Mouse (Mus musculus) MEL (cell line): ENCODE data around the gene Adck2. TPM values are rescaled to one million over a fixed set of nuclear protein-coding genes. Genes with fewer than 3 reads are reported as not detected.

Experiments used
- DNase-seq: peaks from one replicate; pipeline ENCODE4 v3.0.0; 2011; ENCODE audit warnings: low read depth, low spot score
- H3K27ac ChIP-seq: 2 replicates; pipeline ENCODE4 v1.5.1; 2012; ENCODE audit warnings: low read depth, mild to moderate bottlenecking, control low read depth, low read length, moderate library complexity; ENCODE audit not compliant: control insufficient read depth
- H3K27me3 ChIP-seq, 2 experiments: fragments of 150-350 bp in 1 of 2; sonication (generic) in 1 of 2; 2 replicates each; pipeline ENCODE4 v1.6.1; 2012; ENCODE audit warnings: low read length in 2 of 2, mild to moderate bottlenecking in 2 of 2, improper control_type of control experiment in 1 of 2, moderate library complexity in 1 of 2; ENCODE audit not compliant: insufficient read depth in 2 of 2, control insufficient read depth in 1 of 2
- H3K36me3 ChIP-seq, 2 experiments: 2 replicates each; pipeline ENCODE4 v1.6.1; 2012 to 2014; ENCODE audit warnings: low read length in 2 of 2, improper control_type of control experiment in 1 of 2, inconsistent platforms in 1 of 2, mild to moderate bottlenecking in 1 of 2; ENCODE audit not compliant: insufficient read depth in 2 of 2, control insufficient read depth in 1 of 2
- H3K4me1 ChIP-seq, 2 experiments: fragments of 150-350 bp in 1 of 2; sonication (generic) in 1 of 2; 2 replicates each; pipeline ENCODE4 v1.6.1; 2012; ENCODE audit warnings: low read length in 2 of 2, improper control_type of control experiment in 1 of 2, mild to moderate bottlenecking in 1 of 2; ENCODE audit not compliant: insufficient read depth in 2 of 2, control insufficient read depth in 1 of 2
- H3K4me3 ChIP-seq, 2 experiments: fragments of 150-350 bp in 1 of 2; sonication (generic) in 1 of 2; 2 replicates each; pipeline ENCODE4 v1.5.1; 2012; ENCODE audit warnings: low read depth in 2 of 2, low read length in 2 of 2, mild to moderate bottlenecking in 2 of 2, moderate library complexity in 2 of 2, control low read depth in 1 of 2, improper control_type of control experiment in 1 of 2; ENCODE audit not compliant: control insufficient read depth in 1 of 2, insufficient read depth in 1 of 2
- H3K79me2 ChIP-seq: 2 replicates; pipeline ENCODE4 v1.6.1; 2012; ENCODE audit warnings: mild to moderate bottlenecking, low read length, moderate library complexity; ENCODE audit not compliant: control insufficient read depth, poor library complexity, insufficient read depth
- H3K9ac ChIP-seq: 2 replicates; pipeline ENCODE4 v1.6.1; 2012; ENCODE audit warnings: low read depth, mild to moderate bottlenecking, control low read depth, low read length, moderate library complexity; ENCODE audit not compliant: control insufficient read depth, poor library complexity, severe bottlenecking
- H3K9me3 ChIP-seq: fragments of 150-350 bp; sonication (generic); replicated peaks from 2 replicates; pipeline ENCODE4 v1.6.1; 2012; ENCODE audit warnings: mild to moderate bottlenecking, low read length, improper control_type of control experiment, moderate library complexity; ENCODE audit not compliant: insufficient read depth
- BHLHE40 ChIP-seq: IDR thresholded peaks from 2 replicates; pipeline ENCODE4 v1.6.1; 2012; ENCODE audit warnings: low read depth, mild to moderate bottlenecking, inconsistent platforms, low read length, improper control_type of control experiment, borderline replicate concordance
- CTCF ChIP-seq, 3 experiments: IDR thresholded peaks in 2 of 3; conservative IDR thresholded peaks in 1 of 3; 2 replicates each; pipeline ENCODE4 v1.5.1; 2011 to 2012; ENCODE audit warnings: low read length in 3 of 3, low read depth in 2 of 3, mild to moderate bottlenecking in 2 of 3, improper control_type of control experiment in 1 of 3, inconsistent platforms in 1 of 3, mixed read lengths in 1 of 3, moderate library complexity in 1 of 3; ENCODE audit not compliant: control insufficient read depth in 1 of 3, insufficient read depth in 1 of 3, poor library complexity in 1 of 3, severe bottlenecking in 1 of 3
- E2F4 ChIP-seq: IDR thresholded peaks from 2 replicates; pipeline ENCODE4 v1.6.1; 2011; ENCODE audit warnings: low read depth, low read length, improper control_type of control experiment, borderline replicate concordance
- ELF1 ChIP-seq: IDR thresholded peaks from 2 replicates; pipeline ENCODE4 v1.6.1; 2014; ENCODE audit warnings: low read depth, mild to moderate bottlenecking, inconsistent platforms, low read length, improper control_type of control experiment, moderate library complexity
- EP300 ChIP-seq, 2 experiments: IDR thresholded peaks; 2 replicates each; pipeline ENCODE4 v1.6.1; 2011; ENCODE audit warnings: improper control_type of control experiment in 2 of 2, low read length in 2 of 2, low read depth in 1 of 2, mild to moderate bottlenecking in 1 of 2
- ETS1 ChIP-seq: IDR thresholded peaks from 2 replicates; pipeline ENCODE4 v1.6.1; 2012; ENCODE audit warnings: low read depth, mild to moderate bottlenecking, inconsistent platforms, low read length, improper control_type of control experiment, moderate library complexity
- HCFC1 ChIP-seq: IDR thresholded peaks from 2 replicates; pipeline ENCODE4 v1.6.1; 2012; ENCODE audit warnings: low read depth, mild to moderate bottlenecking, inconsistent platforms, low read length, improper control_type of control experiment, moderate library complexity
- JUND ChIP-seq: IDR thresholded peaks from 2 replicates; pipeline ENCODE4 v1.6.1; 2011; ENCODE audit warnings: low read depth, mild to moderate bottlenecking, improper control_type of control experiment, low read length
- MAFK ChIP-seq: IDR thresholded peaks from 2 replicates; pipeline ENCODE4 v1.6.1; 2011; ENCODE audit warnings: low read depth, mild to moderate bottlenecking, low read length, improper control_type of control experiment, borderline replicate concordance
- MAZ ChIP-seq: IDR thresholded peaks from 2 replicates; pipeline ENCODE4 v1.6.1; 2012; ENCODE audit warnings: low read depth, mild to moderate bottlenecking, inconsistent platforms, low read length, improper control_type of control experiment
- MEF2A ChIP-seq: IDR thresholded peaks from 2 replicates; pipeline ENCODE4 v1.6.1; 2014; ENCODE audit warnings: low read depth, mild to moderate bottlenecking, inconsistent platforms, low read length, improper control_type of control experiment; ENCODE audit not compliant: poor library complexity, insufficient replicate concordance, severe bottlenecking; ENCODE audit errors: extremely low read depth
- POLR2A ChIP-seq, 2 experiments: IDR thresholded peaks; 2 replicates each; pipeline ENCODE4 v1.6.1; 2011 to 2012; ENCODE audit warnings: low read length in 2 of 2, mild to moderate bottlenecking in 2 of 2, control low read depth in 1 of 2, improper control_type of control experiment in 1 of 2, low read depth in 1 of 2, moderate library complexity in 1 of 2; ENCODE audit not compliant: control insufficient read depth in 1 of 2, insufficient read depth in 1 of 2, poor library complexity in 1 of 2
- POLR2AphosphoS2 ChIP-seq: IDR thresholded peaks from 2 replicates; pipeline ENCODE4 v1.6.1; 2011; ENCODE audit warnings: low read length, improper control_type of control experiment
- POLR2AphosphoS5 ChIP-seq: IDR thresholded peaks from 2 replicates; pipeline ENCODE4 v1.6.1; 2012; ENCODE audit warnings: low read depth, borderline replicate concordance, mild to moderate bottlenecking, inconsistent platforms, low read length, moderate library complexity, mixed read lengths
- RCOR1 ChIP-seq: IDR thresholded peaks from 2 replicates; pipeline ENCODE4 v1.6.1; 2012; ENCODE audit warnings: low read depth, mild to moderate bottlenecking, inconsistent platforms, low read length, improper control_type of control experiment
- TAL1 ChIP-seq: IDR thresholded peaks from 2 replicates; pipeline ENCODE4 v1.6.1; 2012; ENCODE audit warnings: mild to moderate bottlenecking, inconsistent platforms, low read length, moderate library complexity, mixed read lengths
- UBTF ChIP-seq: IDR thresholded peaks from 2 replicates; pipeline ENCODE4 v1.6.1; 2012; ENCODE audit warnings: low read depth, mild to moderate bottlenecking, inconsistent platforms, low read length, improper control_type of control experiment, moderate library complexity, borderline replicate concordance; ENCODE audit not compliant: insufficient read depth
- USF2 ChIP-seq, 2 experiments: IDR thresholded peaks; 2 replicates each; pipeline ENCODE4 v1.6.1; 2011 to 2012; ENCODE audit warnings: improper control_type of control experiment in 2 of 2, low read length in 2 of 2, borderline replicate concordance in 1 of 2, inconsistent platforms in 1 of 2, low read depth in 1 of 2, mild to moderate bottlenecking in 1 of 2; ENCODE audit not compliant: insufficient read depth in 1 of 2
- ZC3H11A ChIP-seq: IDR thresholded peaks from 2 replicates; pipeline ENCODE4 v1.6.1; 2012; ENCODE audit warnings: low read depth, mild to moderate bottlenecking, inconsistent platforms, low read length, improper control_type of control experiment
- ZKSCAN1 ChIP-seq: IDR thresholded peaks from 2 replicates; pipeline ENCODE4 v1.6.1; 2012; ENCODE audit warnings: low read depth, mild to moderate bottlenecking, inconsistent platforms, low read length, improper control_type of control experiment, moderate library complexity
- ZMIZ1 ChIP-seq: IDR thresholded peaks from 2 replicates; pipeline ENCODE4 v1.6.1; 2012; ENCODE audit warnings: low read depth, mild to moderate bottlenecking, inconsistent platforms, low read length, improper control_type of control experiment, moderate library complexity
- polyA plus RNA-seq, 2 experiments: library from polyadenylated mRNA; stranded (reverse) in 1 of 2; unstranded in 1 of 2; fragments of >175 nt in 1 of 2; fragments of >200 nt in 1 of 2; gene quantifications; 2 replicates each; pipeline versions ENCODE4 v1.2.1 to v1.2.4; 2012; ENCODE audit warnings: low replicate concordance in 2 of 2, low read depth in 1 of 2; ENCODE audit not compliant: insufficient read length in 2 of 2, insufficient read depth in 1 of 2, missing spikeins in 1 of 2
- total RNA-seq: library from RNA; depleted of rRNA; stranded (reverse); fragments of 300-350 nt; gene quantifications from 2 replicates; pipeline ENCODE4 v1.2.3, GENCODE M21; 2012

The Adck2 gene
- total and polyA plus RNA-seq, 3 experiments = 8.1 to 11.6 TPM; not detected in 1

GRCm38 (mm10) chr6:39555648-39555945 is 18.1 kb upstream of the Adck2 start:
- H3K4me1 ChIP-seq = no peaks in the 10 kb centered on the region

DNA sequence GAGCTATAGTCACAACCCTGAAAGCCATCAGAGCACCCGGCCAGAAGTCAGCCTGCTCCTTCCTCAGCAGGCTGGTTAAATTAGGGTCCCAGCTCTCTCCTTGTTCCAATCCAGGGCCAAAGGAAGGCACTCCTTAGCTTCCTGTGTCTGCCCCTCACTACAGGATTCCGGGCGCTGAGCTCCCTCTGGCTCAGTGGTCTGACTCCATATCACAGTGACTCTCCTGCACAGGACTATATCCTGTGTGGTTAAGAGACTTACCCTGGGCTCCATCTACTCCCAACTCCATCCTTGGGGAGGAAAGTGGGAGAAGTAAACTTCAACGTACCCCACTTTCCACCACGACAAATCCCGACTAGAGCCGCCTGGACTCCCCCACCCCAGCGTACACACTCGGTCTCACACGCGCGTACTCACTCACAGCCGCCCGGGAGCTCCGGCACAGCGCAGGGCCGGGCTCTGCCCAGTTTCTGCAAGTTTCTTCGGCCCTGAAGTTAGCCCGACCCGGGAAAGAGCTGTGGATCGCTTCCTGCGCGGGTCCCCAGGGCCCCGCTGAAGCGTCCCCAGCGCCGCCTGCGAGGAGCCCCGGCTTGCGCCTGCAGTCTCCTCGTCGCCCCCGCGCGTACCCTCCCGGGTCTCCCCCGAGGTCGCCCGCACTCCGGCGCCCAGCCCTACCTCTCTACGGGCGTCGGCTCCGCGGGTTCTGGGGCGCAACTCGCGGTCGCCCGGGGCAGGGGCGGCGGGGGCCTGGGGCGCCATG is 16.6 kb upstream of the Adck2 start:
- H3K4me1 ChIP-seq = no peaks in the 10 kb centered on the region
- no peak overlapping the region for H3K27ac ChIP-seq
- no peak overlapping the region for H3K4me3 ChIP-seq
- H3K36me3 ChIP-seq = 0 out of 4 replicates have a peak, but pooled peaks cover 0 to 2% of the 10 kb centered on the region in 2 experiments
- H3K79me2 ChIP-seq = no peaks in the 10 kb centered on the region
- no peaks in the 10 kb centered on the region for H3K9me3 ChIP-seq
- H3K27me3 ChIP-seq = peaks cover 0 to 4% of the 10 kb centered on the region in 2 experiments; a peak in 2 of 4 replicates
- DNase-seq = no peak
- TF ChIP-seq BHLHE40 (no peak), CTCF (IDR thresholded peaks at IDR 0.05 in 2 of 3, conservative IDR thresholded peaks at IDR 0.05 in 1 of 3; ENCODE audit: control insufficient read depth in 1 of 3, insufficient read depth in 1 of 3, low read depth in 2 of 3, low read length in 3 of 3, poor library complexity in 1 of 3, severe bottlenecking in 1 of 3) (no peak), E2F4 (no peak), ETS1 (no peak), UBTF (no peak), MEF2A (no peak)
- H3K9ac ChIP-seq = no peak overlapping the region

More at GRCm38 (mm10) chr6:39555648-39555945, 18.1 kb upstream of the Adck2 start:
- Histone ChIP-seq H3K9me3 (no peaks in the 10 kb centered on the region), H3K27me3 (peaks cover 0 to 4% of the 10 kb centered on the region in 2 experiments; a peak in 3 of 4 replicates), H3K27ac (no peak overlapping the region), H3K79me2 (no peaks in the 10 kb centered on the region), H3K4me3 (no peak overlapping the region), H3K9ac (no peak overlapping the region), H3K36me3 (no peaks in the 10 kb centered on the region)
- TF ChIP-seq ELF1 (no peak), MAFK (no peak), POLR2A (IDR thresholded peaks at IDR 0.05; ENCODE audit: control insufficient read depth in 1 of 2, insufficient read depth in 1 of 2, low read depth in 1 of 2, low read length in 2 of 2, poor library complexity in 1 of 2) (no peak), USF2 (IDR thresholded peaks at IDR 0.05; ENCODE audit: borderline replicate concordance in 1 of 2, insufficient read depth in 1 of 2, low read depth in 1 of 2, low read length in 2 of 2) (no peak), ZKSCAN1 (no peak), POLR2AphosphoS5 (no peak), E2F4 (no peak), TAL1 (no peak), ZC3H11A (no peak), RCOR1 (no peak), ZMIZ1 (no peak), EP300 (IDR thresholded peaks at IDR 0.05; ENCODE audit: low read depth in 1 of 2, low read length in 2 of 2) (no peak), UBTF (no peak), HCFC1 (no peak), JUND (no peak), MAZ (no peak), POLR2AphosphoS2 (no peak)
- DNase-seq = no peak
